Mouse (Mus musculus): ENCODE measurements at regions not wholly inside any gene's neighbourhood (a gene's known extent, or its start where the extent isn't known, plus 50 kb on each side); places are given as distances from the start of the nearest gene placed in this dataset.

DNA sequence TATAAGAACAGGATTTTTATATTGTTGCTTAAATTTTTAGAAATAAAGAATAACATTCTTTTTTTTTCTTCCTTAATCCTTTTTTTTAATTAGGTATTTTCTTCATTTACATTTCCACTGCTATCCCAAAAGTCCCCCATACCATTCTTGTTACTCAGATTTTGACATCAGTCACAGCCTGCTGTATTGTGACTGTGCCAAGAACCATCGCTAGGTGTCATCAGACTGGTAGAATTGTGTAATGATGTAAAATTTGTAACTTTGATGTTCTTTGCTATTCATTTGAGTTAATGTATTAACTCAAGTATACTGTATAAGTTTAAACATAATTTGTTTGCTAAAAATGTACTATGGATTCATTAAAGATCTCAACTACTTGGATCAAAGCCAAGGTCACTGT lies 465.0 kb downstream of the Arl4a start:
- Histone ChIP-seq H3K36me3 (ENCODE audit: control insufficient read depth, insufficient read depth) (no peaks in the 10 kb centered on the region), H3K4me2 (ENCODE audit: low read depth, low read length) (no peak overlapping the region), H3K9me3 (replicated peaks; ENCODE audit: control insufficient read depth, low read length) (no peaks in the 10 kb centered on the region), H3K27ac (ENCODE audit: low read length) (no peak overlapping the region), H3K4me1 (ENCODE audit: control insufficient read depth, low read depth, low read length) (no peaks in the 10 kb centered on the region), H3K4me3 (ENCODE audit: low read depth, low read length) (no peak overlapping the region), H3K27me3 (ENCODE audit: control insufficient read depth, insufficient read depth, low read depth, low read length) (no peaks in the 10 kb centered on the region), H3K9ac (ENCODE audit: low read depth, low read length) (no peak overlapping the region)
- no peak for ATAC-seq (ENCODE audit: low read depth)
- 56% methylated on average over 1 of the region's 1 CpGs for WGBS (ENCODE audit: insufficient replicate concordance)

DNA sequence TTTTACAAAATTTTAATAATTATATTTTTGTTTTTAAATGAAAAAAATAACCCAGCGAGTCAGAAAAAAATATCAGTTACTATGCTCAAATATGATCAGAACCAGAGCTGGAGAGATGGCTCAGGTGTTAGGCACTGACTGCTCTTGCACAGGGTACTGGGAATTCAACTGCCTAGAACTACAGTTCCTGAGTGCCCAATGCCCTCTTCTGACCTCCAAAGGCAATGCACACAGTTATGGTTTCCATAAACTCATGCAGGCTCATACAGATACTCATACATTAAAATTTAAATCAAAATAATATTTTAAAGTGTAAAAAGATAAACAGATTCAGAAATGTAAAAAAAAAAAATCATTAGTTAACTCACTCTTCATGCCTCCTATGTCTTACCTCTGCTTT lies 465.7 kb downstream of the Arl4a start:
- no peak overlapping the region for H3K4me2 ChIP-seq (ENCODE audit: low read depth, low read length)
- H3K4me1 ChIP-seq (ENCODE audit: control insufficient read depth, low read depth, low read length): no peaks in the 10 kb centered on the region
- 57% methylated on average over 1 of the region's 1 CpGs for WGBS (ENCODE audit: insufficient replicate concordance)
- no peak overlapping the region for H3K4me3 ChIP-seq (ENCODE audit: low read depth, low read length)
- H3K27me3 ChIP-seq (ENCODE audit: control insufficient read depth, insufficient read depth, low read depth, low read length): no peaks in the 10 kb centered on the region
- no peak overlapping the region for H3K27ac ChIP-seq (ENCODE audit: low read length)
- ATAC-seq (ENCODE audit: low read depth): no peak
- no peaks in the 10 kb centered on the region for H3K36me3 ChIP-seq (ENCODE audit: control insufficient read depth, insufficient read depth)
- H3K9me3 ChIP-seq (replicated peaks; ENCODE audit: control insufficient read depth, low read length): no peaks in the 10 kb centered on the region
- no peak overlapping the region for H3K9ac ChIP-seq (ENCODE audit: low read depth, low read length)

DNA sequence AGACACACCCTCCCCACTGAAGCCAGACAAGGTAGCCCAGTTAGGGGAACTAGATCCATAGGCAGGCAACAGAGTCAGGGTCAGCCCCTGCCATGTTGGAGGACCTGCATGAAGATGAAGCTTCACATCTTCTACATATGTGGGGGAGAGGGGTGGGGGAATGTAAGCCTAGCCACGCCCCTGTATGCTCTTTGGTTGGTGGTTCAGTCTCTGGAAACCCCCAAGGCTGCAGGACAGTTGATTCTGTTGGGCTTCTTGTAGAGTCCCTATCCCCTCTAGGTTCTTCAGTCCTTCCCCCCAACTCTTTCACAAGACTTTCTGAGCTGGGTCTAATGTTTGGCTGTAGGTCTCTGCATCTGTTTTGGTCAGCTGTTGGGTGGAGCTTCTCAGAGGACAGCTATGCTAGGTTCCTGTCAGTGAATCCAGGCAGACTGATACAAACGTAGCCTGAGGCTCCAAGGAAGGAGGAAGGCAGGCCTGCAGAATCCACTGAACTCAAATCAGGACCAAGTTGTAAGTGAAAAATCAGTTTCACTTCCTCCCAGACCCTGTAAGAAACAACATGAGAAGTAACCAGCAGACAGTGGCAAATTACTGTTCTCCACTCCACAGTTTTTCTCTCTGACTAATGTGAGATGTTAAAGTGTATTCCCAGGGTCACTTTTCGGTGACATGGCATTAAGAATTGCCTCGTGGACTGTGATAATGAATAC lies 476.9 kb downstream of the Arl4a start:
- Histone ChIP-seq H3K27ac (ENCODE audit: low read length) (no peak overlapping the region), H3K4me3 (ENCODE audit: low read depth, low read length) (no peak overlapping the region), H3K27me3 (ENCODE audit: control insufficient read depth, insufficient read depth, low read depth, low read length) (no peaks in the 10 kb centered on the region), H3K9ac (ENCODE audit: low read depth, low read length) (no peak overlapping the region), H3K9me3 (replicated peaks; ENCODE audit: control insufficient read depth, low read length) (no peaks in the 10 kb centered on the region), H3K4me2 (ENCODE audit: low read depth, low read length) (no peak overlapping the region), H3K36me3 (ENCODE audit: control insufficient read depth, insufficient read depth) (no peaks in the 10 kb centered on the region), H3K4me1 (ENCODE audit: control insufficient read depth, low read depth, low read length) (no peaks in the 10 kb centered on the region)
- WGBS (ENCODE audit: insufficient replicate concordance): 31% methylated on average over 4 of the region's 4 CpGs
- ATAC-seq (ENCODE audit: low read depth): no peak

DNA sequence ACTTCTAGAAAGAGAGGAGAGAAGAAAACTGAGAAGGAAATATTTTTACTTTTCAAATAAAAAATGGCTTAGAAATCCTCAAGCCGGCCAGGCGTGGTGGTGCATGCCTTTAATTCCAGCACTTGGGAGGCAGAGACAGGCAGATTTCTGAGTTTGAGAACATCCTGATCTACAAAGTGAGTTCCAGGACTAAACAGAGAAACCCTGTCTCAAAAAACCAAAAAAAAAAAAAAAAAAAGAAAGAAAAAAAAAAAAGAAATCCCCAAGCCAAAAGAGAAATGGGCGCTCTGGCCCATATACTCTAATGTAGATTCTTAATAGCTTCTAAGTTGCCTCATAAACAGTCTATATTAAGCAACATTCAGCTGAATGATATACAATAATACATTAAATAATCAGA lies 479.3 kb downstream of the Arl4a start:
- Histone ChIP-seq H3K36me3 (ENCODE audit: control insufficient read depth, insufficient read depth) (no peaks in the 10 kb centered on the region), H3K9ac (ENCODE audit: low read depth, low read length) (no peak overlapping the region), H3K9me3 (replicated peaks; ENCODE audit: control insufficient read depth, low read length) (no peaks in the 10 kb centered on the region), H3K4me2 (ENCODE audit: low read depth, low read length) (no peak overlapping the region), H3K4me3 (ENCODE audit: low read depth, low read length) (no peak overlapping the region), H3K27ac (ENCODE audit: low read length) (no peak overlapping the region), H3K4me1 (ENCODE audit: control insufficient read depth, low read depth, low read length) (no peaks in the 10 kb centered on the region), H3K27me3 (ENCODE audit: control insufficient read depth, insufficient read depth, low read depth, low read length) (no peaks in the 10 kb centered on the region)
- 76% methylated on average over 3 of the region's 3 CpGs for WGBS (ENCODE audit: insufficient replicate concordance)
- ATAC-seq (ENCODE audit: low read depth): no peak

DNA sequence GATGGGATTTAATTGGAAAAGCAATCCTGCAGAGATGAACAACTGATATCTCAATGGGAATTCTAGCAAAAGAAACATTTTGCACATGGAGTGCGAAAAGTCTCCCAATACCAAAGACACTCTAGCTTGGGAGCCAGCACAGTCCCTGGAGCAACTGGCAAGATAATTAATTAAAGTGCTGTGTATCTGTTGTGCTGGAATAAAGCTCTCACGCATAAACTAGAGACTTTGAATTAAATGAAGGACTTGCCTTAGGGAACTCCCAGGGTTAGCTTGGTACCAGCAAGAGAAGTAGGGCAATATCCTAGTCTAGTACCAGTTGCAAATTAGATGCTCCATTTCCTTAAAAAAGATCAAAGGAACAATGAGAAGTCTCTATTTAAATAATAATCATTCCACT lies 501.5 kb downstream of the Arl4a start:
- no peaks in the 10 kb centered on the region for H3K4me1 ChIP-seq (ENCODE audit: control insufficient read depth, low read depth, low read length)
- H3K9ac ChIP-seq (ENCODE audit: low read depth, low read length): no peak overlapping the region
- no peak overlapping the region for H3K27ac ChIP-seq (ENCODE audit: low read length)
- no peak overlapping the region for H3K4me2 ChIP-seq (ENCODE audit: low read depth, low read length)
- no peaks in the 10 kb centered on the region for H3K36me3 ChIP-seq (ENCODE audit: control insufficient read depth, insufficient read depth)
- H3K27me3 ChIP-seq (ENCODE audit: control insufficient read depth, insufficient read depth, low read depth, low read length): no peaks in the 10 kb centered on the region
- no peaks in the 10 kb centered on the region for H3K9me3 ChIP-seq (replicated peaks; ENCODE audit: control insufficient read depth, low read length)
- H3K4me3 ChIP-seq (ENCODE audit: low read depth, low read length): no peak overlapping the region
- no peak for ATAC-seq (ENCODE audit: low read depth)
- 55% methylated on average over 2 of the region's 2 CpGs for WGBS (ENCODE audit: insufficient replicate concordance)

DNA sequence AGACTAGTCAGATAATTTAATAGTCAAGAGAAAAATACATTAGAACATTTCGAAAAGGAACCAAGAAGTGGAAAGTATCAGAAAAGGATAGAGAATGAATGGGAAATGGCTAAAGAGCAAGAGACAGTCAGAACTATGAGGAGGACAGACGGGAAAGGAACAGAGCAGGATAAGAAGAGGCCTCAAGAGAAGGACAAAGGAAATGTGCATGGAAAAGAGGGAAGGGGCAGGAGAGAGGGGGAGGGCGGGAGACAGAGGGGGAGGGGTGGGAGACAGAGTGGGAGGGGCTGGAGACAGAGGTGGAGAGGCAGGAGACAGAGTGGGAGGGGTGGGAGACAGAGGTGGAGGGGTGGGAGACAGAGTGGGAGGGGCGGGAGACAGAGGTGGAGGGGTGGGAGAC lies 509.7 kb downstream of the Arl4a start:
- Histone ChIP-seq H3K4me2 (ENCODE audit: low read depth, low read length) (no peak overlapping the region), H3K9me3 (replicated peaks; ENCODE audit: control insufficient read depth, low read length) (no peaks in the 10 kb centered on the region), H3K27ac (ENCODE audit: low read length) (no peak overlapping the region), H3K9ac (ENCODE audit: low read depth, low read length) (no peak overlapping the region), H3K4me3 (ENCODE audit: low read depth, low read length) (no peak overlapping the region), H3K27me3 (ENCODE audit: control insufficient read depth, insufficient read depth, low read depth, low read length) (no peaks in the 10 kb centered on the region), H3K4me1 (ENCODE audit: control insufficient read depth, low read depth, low read length) (no peaks in the 10 kb centered on the region), H3K36me3 (ENCODE audit: control insufficient read depth, insufficient read depth) (no peaks in the 10 kb centered on the region)
- ATAC-seq (ENCODE audit: low read depth): no peak
- 45% methylated on average over 4 of the region's 4 CpGs for WGBS (ENCODE audit: insufficient replicate concordance)

DNA sequence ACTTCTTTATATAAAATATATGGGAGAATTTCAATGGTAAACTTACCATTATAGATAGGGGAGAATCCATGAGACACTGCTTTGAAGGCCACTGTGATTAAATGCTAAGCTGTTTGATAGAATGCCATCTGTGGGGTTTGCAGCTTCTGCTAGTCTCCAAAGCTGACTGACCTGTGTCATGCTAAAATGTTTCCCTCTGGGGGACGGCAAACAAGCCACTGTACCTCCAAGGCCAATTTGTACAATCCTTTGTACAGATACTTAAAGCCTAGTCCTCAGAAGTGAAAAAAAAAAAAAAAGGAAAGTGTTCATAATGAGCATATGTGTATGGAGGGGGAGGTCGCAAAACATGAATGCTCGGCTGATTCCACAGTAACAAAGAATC lies 510.6 kb downstream of the Arl4a start:
- Histone ChIP-seq H3K27ac (ENCODE audit: low read length) (no peak overlapping the region), H3K9ac (ENCODE audit: low read depth, low read length) (no peak overlapping the region), H3K9me3 (replicated peaks; ENCODE audit: control insufficient read depth, low read length) (no peaks in the 10 kb centered on the region), H3K36me3 (ENCODE audit: control insufficient read depth, insufficient read depth) (no peaks in the 10 kb centered on the region), H3K4me1 (ENCODE audit: control insufficient read depth, low read depth, low read length) (no peaks in the 10 kb centered on the region), H3K4me2 (ENCODE audit: low read depth, low read length) (no peak overlapping the region), H3K27me3 (ENCODE audit: control insufficient read depth, insufficient read depth, low read depth, low read length) (no peaks in the 10 kb centered on the region), H3K4me3 (ENCODE audit: low read depth, low read length) (no peak overlapping the region)
- WGBS (ENCODE audit: insufficient replicate concordance): 60% methylated on average over 3 of the region's 3 CpGs
- ATAC-seq (ENCODE audit: low read depth): no peak

DNA sequence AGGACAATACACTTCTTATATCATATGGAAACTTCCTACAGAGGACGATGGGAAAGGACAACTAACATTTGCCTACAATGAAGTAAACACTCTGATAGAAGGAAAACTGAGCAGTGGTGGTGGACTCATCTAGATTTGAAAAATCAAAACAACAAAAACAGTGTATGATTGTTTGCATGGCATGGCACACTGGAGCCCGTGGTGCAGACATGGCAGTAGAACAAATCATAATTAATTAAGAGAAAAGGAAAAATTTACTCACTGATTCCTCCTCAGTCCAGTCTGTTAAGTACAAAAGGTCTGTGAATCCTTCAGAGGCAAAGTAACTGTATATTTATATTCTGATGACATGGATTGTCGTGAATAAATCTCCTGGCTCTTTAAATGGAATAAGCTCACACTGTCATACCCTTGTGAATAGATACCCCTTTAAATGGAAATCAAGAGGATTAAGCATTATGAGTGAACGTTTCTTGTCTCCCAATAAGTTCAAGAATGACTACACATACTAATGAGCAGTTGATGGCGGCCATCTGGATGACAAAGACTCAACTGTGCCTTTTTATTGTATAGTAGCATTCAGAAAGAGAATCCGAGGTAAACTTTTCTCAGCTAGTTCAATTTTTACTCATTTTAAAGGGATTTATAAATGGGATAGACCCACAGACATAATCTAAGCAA lies 511.1 kb downstream of the Arl4a start:
- WGBS (ENCODE audit: insufficient replicate concordance): 45% methylated on average over 6 of the region's 6 CpGs
- Histone ChIP-seq H3K9me3 (replicated peaks; ENCODE audit: control insufficient read depth, low read length) (no peaks in the 10 kb centered on the region), H3K9ac (ENCODE audit: low read depth, low read length) (no peak overlapping the region), H3K27me3 (ENCODE audit: control insufficient read depth, insufficient read depth, low read depth, low read length) (no peaks in the 10 kb centered on the region), H3K4me1 (ENCODE audit: control insufficient read depth, low read depth, low read length) (no peaks in the 10 kb centered on the region), H3K36me3 (ENCODE audit: control insufficient read depth, insufficient read depth) (no peaks in the 10 kb centered on the region), H3K4me2 (ENCODE audit: low read depth, low read length) (no peak overlapping the region), H3K27ac (ENCODE audit: low read length) (no peak overlapping the region), H3K4me3 (ENCODE audit: low read depth, low read length) (no peak overlapping the region)
- ATAC-seq (ENCODE audit: low read depth): no peak

DNA sequence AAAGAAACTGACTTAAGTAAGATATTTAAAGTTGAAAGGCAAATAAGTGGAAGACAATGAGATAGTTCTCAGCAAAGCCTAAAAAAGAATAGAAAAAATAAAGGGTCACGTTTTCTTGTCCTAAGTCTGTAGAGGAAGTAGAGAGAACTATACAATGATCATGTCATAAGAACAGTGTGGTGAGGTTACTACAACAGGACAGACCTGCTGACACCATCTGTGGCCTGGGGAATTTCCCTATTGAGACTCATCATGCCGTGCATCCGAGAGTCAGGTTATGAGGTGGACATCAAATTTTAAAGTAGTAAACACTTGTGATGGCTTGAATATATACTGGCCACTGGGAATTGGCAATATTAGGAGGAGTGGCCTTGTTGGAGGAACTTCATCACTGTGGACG lies 522.1 kb downstream of the Arl4a start:
- 57% methylated on average over 4 of the region's 4 CpGs for WGBS (ENCODE audit: insufficient replicate concordance)
- no peak for ATAC-seq (ENCODE audit: low read depth)

More for the DNA sequence above, 522.1 kb downstream of the Arl4a start:
- H3K4me1 ChIP-seq (ENCODE audit: control insufficient read depth, low read depth, low read length): no peaks in the 10 kb centered on the region
- H3K27ac ChIP-seq (ENCODE audit: low read length): no peak overlapping the region
- no peak overlapping the region for H3K4me2 ChIP-seq (ENCODE audit: low read depth, low read length)
- H3K36me3 ChIP-seq (ENCODE audit: control insufficient read depth, insufficient read depth): no peaks in the 10 kb centered on the region
- no peaks in the 10 kb centered on the region for H3K27me3 ChIP-seq (ENCODE audit: control insufficient read depth, insufficient read depth, low read depth, low read length)
- H3K9ac ChIP-seq (ENCODE audit: low read depth, low read length): no peak overlapping the region
- H3K9me3 ChIP-seq (replicated peaks; ENCODE audit: control insufficient read depth, low read length): no peaks in the 10 kb centered on the region
- H3K4me3 ChIP-seq (ENCODE audit: low read depth, low read length): no peak overlapping the region

Measured in liver, embryonic 16.5 days (tissue).